Mouse (Mus musculus): ENCODE measurements around the gene Gas8. TPM values are rescaled to one million over a fixed set of nuclear protein-coding genes. Genes with fewer than 3 reads are reported as not detected.
"Not testable (repeated sequence)": the region's sequence is repeated elsewhere in the genome, so short reads cannot be mapped to it uniquely, and the experiment has no call there.

The Gas8 gene
- total RNA-seq (2021) = 10 to 100 TPM; 26.8 to 27.1 TPM

- intact Hi-C loops (cut with DNase I) = no loop called here
- DNase-seq (ENCODE audit: low spot score in 2 of 2) = peak; percentile 90 to 95
These were observed at the start of gene Gas8 for GRCm38 (mm10) chr8:123518667-123519066. Gene Gas8 (plus strand): TSS chr8:123518834.

GRCm38 (mm10) chr8:123472991-123473390 is 45.6 kb upstream of the Gas8 start:
- intact Hi-C loops (cut with DNase I); DNase-seq (ENCODE audit: low spot score in 2 of 2): not testable (repeated sequence)

- intact Hi-C loops (cut with DNase I); DNase-seq (ENCODE audit: low spot score in 2 of 2): not testable (repeated sequence)
These were observed 44.1 kb upstream of the Gas8 start for GRCm38 (mm10) chr8:123474549-123474948.

DNA sequence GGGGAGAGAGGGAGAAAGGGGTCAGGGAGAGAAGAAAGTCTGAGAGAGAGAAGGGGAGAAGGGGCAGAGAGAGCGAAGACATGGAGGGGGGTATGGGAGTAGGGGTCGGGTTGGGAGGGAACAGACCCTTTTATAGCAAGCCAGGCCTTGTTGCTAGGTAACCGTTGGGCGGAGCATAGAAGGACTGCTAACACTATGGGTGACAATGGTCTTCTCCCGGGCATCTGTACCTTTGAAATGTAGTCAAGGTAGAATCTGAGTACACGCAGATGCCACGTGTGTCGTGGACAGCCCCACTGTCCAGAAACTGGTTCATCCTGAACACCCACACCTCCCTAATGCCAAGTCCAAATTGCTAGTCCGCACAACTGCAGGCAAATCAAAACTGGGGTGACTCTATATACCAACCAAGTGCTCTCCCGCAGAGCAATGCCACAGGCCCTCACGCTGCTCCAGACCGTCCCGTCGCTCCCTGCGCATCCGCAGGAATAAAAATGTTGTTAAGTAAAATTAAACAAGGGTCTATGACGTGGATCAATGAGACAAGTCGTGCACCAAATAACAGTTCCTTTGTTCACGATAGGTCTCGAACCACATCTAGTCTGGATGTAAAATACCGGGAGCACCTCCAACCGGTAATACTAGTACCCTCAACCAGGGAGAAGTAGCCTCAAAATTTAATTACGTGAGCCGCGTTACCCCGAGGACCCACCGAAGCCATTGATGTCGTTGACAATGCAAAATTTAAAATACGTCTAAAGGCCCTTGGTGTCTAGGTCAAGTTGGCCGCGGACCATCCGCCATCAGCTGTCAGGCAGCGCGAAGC is 41.5 kb upstream of the Gas8 start:
- peak; percentile 20 to 31 for DNase-seq (ENCODE audit: low spot score in 2 of 2)
- intact Hi-C loops (cut with DNase I) = no loop called here

DNA sequence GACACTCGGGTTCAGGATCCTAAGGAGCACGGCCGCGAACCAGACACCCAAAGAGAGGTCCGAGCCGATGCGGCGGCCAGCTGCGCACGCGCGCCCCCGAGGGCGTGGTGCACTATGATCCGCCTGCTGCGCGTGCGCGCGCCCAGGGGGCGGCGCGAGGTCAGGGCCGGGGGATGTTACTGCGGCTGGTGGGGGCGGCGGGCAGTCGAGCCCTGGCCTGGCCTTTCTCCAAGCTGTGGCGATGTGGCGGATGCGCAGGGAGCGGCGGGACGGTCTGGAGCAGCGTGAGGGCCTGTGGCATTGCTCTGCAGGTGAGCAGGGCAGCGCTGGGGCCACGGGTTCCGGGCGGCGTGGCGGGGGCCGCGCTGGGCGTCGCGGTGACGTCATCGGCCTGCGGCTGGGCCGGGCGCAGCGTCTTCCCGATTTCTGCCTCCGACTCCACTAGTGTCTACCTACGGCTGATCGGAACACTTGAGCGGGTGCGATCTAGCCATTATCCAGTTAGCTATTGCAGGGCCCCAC is 40.8 kb upstream of the Gas8 start, which contains the start of gene Afg3l1:
Gene Afg3l1, plus strand, starts transcription at position 167 of the 522 bp plus-strand sequence.
- DNase-seq (ENCODE audit: low spot score in 2 of 2) = peak; percentile 94 to 96
- intact Hi-C loops (cut with DNase I) = loop anchor here (2.0 kb wide), 1 partner anchor 35 kb away; no protein-coding TSS in a partner anchor

DNA sequence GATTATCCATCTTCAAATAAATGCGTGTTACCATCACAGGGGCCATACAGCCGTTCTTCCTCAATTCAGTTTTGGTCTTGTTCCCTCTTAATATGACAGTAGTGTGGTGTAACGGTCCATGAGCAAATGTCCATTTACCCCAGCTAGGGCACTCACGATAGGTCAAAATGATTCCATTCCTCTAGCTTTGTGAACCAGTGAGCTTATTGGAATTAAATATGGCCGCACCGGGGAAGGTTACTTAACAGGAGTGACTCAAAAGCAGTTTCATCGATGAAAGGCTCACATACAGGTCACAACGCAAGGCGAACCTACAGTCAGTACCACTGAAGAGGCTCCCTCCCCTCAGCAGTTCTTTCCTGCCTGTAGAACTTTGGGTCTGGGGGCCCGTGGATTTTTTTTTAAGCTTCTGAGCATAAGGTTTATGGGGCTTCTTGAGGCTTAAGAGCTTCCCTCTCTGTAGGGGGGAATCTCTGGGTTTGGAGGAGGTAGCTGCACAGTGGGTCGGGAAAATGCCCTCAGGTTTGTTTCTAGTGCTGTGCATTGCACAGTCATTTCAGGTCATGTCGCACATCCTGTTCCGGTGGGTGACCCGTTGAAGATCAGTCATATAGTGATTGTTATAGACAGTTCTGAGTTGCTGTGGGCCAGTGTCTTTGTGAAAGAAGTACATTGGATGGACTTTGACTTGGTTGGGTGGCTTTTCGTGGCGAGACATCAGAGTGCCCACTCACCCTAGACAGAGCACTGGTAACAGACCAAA is 40.0 kb upstream of the Gas8 start:
- intact Hi-C loops (cut with DNase I) = loop anchor here (2.0 kb wide), 1 partner anchor 36 kb away; no protein-coding TSS in a partner anchor
- DNase-seq (ENCODE audit: low spot score in 2 of 2) = peak in 1 of 2 experiments; percentile 19

GRCm38 (mm10) chr8:123482627-123483026 is 36.0 kb upstream of the Gas8 start:
- no peak for DNase-seq (ENCODE audit: low spot score in 2 of 2)
- intact Hi-C loops (cut with DNase I) = no loop called here

GRCm38 (mm10) chr8:123491280-123492075 is 27.2 kb upstream of the Gas8 start:
- intact Hi-C loops (cut with DNase I) = no loop called here
- no peak for DNase-seq (ENCODE audit: low spot score in 2 of 2)

GRCm38 (mm10) chr8:123492898-123493297 is 25.7 kb upstream of the Gas8 start:
- DNase-seq (ENCODE audit: low spot score in 2 of 2) = peak in 1 of 2 experiments; percentile 51
- intact Hi-C loops (cut with DNase I) = no loop called here

DNA sequence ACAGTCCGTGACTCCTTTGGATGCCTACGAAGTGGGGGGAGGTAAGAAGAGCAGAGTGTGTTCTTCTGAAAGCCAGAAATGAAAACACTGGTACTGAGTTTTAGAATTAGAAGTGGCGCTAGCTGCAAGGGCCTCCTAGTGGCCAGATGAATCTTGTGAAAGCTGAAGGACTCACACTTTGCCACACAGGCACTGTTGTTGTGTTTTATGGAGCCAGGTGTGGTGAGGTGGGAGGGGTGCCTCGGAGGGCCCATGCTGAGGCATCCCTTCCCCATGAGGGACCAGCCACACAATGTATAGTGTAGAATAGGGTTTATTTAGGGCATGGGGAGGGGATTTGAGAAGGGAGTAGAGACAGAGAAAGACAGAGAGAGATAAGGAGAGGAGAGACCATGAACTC is 20.9 kb upstream of the Gas8 start:
- no peak for DNase-seq (ENCODE audit: low spot score in 2 of 2)
- intact Hi-C loops (cut with DNase I) = no loop called here

DNA sequence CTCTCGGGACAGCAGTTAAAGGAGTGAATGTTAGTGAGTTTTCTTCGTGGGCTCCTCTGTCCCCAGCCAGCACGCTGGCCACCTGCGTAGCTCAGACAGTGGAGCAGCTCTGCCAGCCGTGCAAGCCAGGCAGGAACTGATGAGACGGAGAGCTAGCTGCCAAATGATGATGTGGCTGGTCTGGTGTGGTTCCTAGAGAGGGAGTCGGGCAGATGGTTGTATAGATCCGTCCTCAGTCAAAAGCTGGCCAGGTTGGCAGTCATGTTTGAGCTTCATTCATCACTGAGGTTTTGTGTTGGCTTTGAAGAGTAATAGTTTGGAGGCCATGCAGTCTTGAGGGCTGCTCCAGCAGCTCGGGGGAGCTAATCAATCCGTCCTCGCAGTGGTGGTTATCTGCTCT is 19.7 kb upstream of the Gas8 start:
- intact Hi-C loops (cut with DNase I) = no loop called here
- DNase-seq (ENCODE audit: low spot score in 2 of 2) = peak in 1 of 2 experiments; percentile 70

DNA sequence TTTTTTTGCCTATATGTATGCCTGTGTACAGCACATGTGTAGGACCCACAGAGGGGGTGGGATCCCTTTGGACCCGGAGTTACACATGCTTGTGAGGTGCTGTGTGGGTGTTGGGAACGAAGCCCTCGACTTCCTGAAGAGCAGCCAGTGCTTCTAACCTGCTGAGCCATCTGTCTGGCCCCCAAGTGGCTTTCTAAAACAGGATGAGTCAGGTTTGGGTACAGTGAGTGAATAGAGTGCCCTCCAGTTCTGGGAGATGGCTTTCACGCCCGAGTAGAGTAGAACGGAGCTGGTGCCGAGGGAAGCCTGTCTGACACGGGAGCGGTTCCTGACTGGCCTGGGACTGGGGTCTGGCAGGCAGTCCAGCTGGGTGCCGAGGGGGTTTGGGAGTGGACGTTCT is 19.1 kb upstream of the Gas8 start:
- intact Hi-C loops (cut with DNase I) = no loop called here
- peak in 1 of 2 experiments; percentile 47 for DNase-seq (ENCODE audit: low spot score in 2 of 2)

GRCm38 (mm10) chr8:123502192-123502591 is 16.4 kb upstream of the Gas8 start:
- intact Hi-C loops (cut with DNase I) = no loop called here
- no peak for DNase-seq (ENCODE audit: low spot score in 2 of 2)

GRCm38 (mm10) chr8:123503801-123504467 is 14.7 kb upstream of the Gas8 start:
- DNase-seq (ENCODE audit: low spot score in 2 of 2) = no peak
- intact Hi-C loops (cut with DNase I) = no loop called here

DNA sequence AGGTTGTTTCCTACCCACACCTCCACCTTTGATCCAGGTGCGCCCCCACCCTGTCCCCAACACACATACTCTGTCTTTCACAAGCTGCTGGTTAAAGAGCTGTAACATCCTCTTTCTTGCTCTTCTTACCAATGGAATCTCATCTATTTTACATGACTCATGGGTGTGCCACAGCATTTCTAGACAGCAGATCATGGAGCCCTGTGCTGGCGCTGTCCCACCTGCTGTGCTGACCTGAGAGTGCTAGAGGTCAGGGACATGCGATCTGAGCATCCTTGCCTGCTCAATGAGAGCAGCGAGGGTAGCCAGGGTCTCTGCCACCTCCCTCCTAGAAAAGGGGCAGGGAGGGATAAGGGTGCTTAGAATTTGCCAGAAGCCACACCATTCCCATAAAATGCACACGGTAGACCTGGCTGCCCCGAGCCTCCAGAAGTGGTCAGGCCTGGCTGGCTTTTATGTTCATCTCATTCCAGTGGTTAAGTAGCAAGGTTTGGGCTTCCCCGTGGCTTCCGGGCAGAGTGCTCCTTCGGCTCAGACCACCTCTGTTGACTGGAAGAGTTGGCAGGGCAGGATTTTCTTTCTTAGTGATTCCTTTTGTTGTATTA is 13.9 kb upstream of the Gas8 start:
- intact Hi-C loops (cut with DNase I) = no loop called here
- DNase-seq (ENCODE audit: low spot score in 2 of 2) = no peak

DNA sequence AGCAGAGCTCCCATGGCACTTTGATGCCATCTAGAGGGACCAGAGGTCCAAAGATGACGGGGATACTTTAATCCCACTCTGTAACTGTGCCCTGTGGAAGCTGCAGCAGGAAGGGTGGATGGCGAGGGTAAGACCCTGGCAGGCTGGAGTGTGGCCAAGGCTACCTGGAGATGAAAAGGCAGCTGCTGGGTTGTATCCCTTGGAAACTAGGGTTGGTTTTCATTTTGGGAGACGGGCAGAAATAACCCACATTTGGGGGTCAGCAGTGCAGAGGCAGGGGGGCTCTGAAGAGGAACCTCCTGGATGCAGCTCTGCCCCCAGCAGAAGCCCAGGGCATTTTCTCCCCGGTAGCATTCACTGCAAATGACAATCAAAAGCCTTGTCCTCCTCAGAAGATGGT is 13.4 kb upstream of the Gas8 start:
- no peak for DNase-seq (ENCODE audit: low spot score in 2 of 2)
- intact Hi-C loops (cut with DNase I) = no loop called here

DNA sequence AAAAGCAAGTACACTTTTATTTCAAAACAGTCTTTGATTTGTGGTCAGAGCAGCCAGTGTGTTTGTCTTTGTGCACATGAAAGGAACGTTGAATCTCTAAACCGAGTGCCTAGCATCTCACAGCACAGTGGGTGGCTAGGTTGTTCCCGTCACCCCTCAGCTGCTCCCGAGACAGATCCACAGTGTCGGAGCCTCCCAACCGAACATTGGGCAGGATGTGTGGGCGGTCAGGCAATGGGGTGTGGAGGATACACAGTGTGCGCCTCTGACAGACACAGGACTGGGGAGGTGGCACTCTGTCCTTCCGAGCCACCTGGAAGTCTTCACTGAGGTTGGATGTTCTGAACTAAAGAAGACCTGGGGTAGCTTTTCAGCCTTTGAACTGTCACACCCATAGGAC is 12.9 kb upstream of the Gas8 start:
- DNase-seq (ENCODE audit: low spot score in 2 of 2) = no peak
- intact Hi-C loops (cut with DNase I) = no loop called here

DNA sequence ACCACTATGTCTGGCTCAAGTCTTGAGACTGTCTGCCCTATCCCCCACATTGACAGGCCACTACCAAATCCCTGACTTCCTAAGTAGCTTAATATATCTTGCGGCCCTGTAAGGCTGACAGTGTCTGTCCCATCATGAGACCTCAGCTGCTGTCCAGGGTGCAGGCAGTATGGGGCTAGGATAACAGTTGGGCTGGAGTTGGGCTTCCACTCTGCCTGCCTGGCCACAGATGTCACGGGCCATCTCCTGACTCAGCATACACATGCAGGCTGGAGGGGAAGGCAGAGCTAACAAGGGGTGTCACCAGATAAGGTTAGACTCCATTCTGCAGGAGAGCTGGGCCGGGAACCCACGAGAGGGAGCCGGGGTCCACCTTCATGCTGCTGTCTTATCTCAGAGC is 11.5 kb upstream of the Gas8 start:
- intact Hi-C loops (cut with DNase I) = no loop called here

DNA sequence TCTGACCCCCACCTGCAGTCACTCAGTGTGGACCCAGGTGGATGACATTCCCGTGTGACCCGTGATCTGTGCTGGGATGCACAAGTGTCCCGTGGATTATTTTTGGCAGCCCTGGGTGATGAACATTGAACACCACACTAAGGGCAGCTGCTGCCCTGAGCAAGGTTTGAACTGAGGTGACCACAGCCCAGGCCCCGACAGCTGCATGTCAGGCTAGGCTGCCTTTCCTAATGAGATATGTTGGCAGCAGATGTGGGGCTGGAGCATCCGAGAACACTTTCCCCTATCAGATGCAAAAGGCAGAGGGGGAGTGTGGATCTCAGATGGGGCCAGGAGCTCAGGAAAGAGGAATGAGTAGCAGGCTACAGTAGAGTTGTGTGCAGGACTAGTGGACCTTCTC is 7.8 kb upstream of the Gas8 start:
- intact Hi-C loops (cut with DNase I) = no loop called here
- no peak for DNase-seq (ENCODE audit: low spot score in 2 of 2)

More for the DNA sequence above, 11.5 kb upstream of the Gas8 start:
- no peak for DNase-seq (ENCODE audit: low spot score in 2 of 2)

Data from left cerebral cortex, postnatal 25 days (tissue).